Comparison of ENCODE assay signal across 24 mouse cellular contexts in genomic region chr4:138006951-138007613, GRCm38 (mm10). TPM values are rescaled to one million over a fixed set of nuclear protein-coding genes. Genes with fewer than 3 reads are reported as not detected.
DNase-seq lines count a peak whose midpoint lies in the region; ATAC-seq and TF ChIP-seq lines count a peak whose summit lies in the region.
"Had no signal": no experiment of that assay in that cellular context is flagged by ENCODE, and none has a peak within 500 bp of the region (broad histone marks: within the 10 kb centered on the region; RNA-seq: fewer than 3 reads in every experiment).

No protein-coding gene starts in this region.

- peaks cover 4 to 20% of the 10 kb centered on the region in 2 experiments; a peak in 3 of 4 replicates for H3K4me1 ChIP-seq in CH12.LX (ENCODE audit: control insufficient read depth in 1 of 2, insufficient read depth in 2 of 2)
- H3K4me1 ChIP-seq: heart, embryonic 15.5 days had no signal

- in situ Hi-C loops in CH12.LX (cut with MboI; ENCODE audit: low pct_ligation_motif_present, low pct_unique_long_range_greater_than_20kb, low sequenced_read_pairs): no loop called here

- TF ChIP-seq EP300 in CH12.LX (IDR thresholded peaks at IDR 0.05; ENCODE audit: low read length): peak; percentile 68

- H3K4me3 ChIP-seq in CH12.LX (replicated peaks in 1 of 3; ENCODE audit: low read depth in 2 of 3, low read length in 2 of 3, poor library complexity in 1 of 3): no peak overlapping the region
- H3K4me3 ChIP-seq: heart, embryonic 15.5 days; hindbrain, embryonic 10.5 days; hindbrain, embryonic 13.5 days; intestine, embryonic 15.5 days had no signal

- no peak for TF ChIP-seq CTCF in CH12.LX (conservative IDR thresholded peaks at IDR 0.05 in 1 of 2, IDR thresholded peaks at IDR 0.05 in 1 of 2; ENCODE audit: low read depth in 2 of 2, low read length in 2 of 2)

- H3K27ac ChIP-seq in CH12.LX (ENCODE audit: insufficient read depth, low read depth): peak overlapping the region; percentile 69
- H3K27ac ChIP-seq: heart, embryonic 15.5 days; hindbrain, embryonic 10.5 days; hindbrain, embryonic 13.5 days; intestine, embryonic 15.5 days had no signal

- TF ChIP-seq POLR2A in CH12.LX (IDR thresholded peaks at IDR 0.05; ENCODE audit: low read depth, low read length): no peak

- H3K36me3 ChIP-seq in CH12.LX (replicated peaks in 1 of 2; ENCODE audit: control insufficient read depth in 1 of 2, insufficient read depth in 1 of 2, low read length in 1 of 2): peaks cover 43 to 82% of the 10 kb centered on the region in 2 experiments

- H3K27me3 ChIP-seq in CH12.LX (replicated peaks): no peaks in the 10 kb centered on the region
- H3K27me3 ChIP-seq: heart, embryonic 15.5 days; hindbrain, embryonic 13.5 days; intestine, embryonic 15.5 days had no signal

- H3K9ac ChIP-seq in CH12.LX (ENCODE audit: insufficient read depth, low read depth): no peak overlapping the region
- H3K9ac ChIP-seq: forebrain, postnatal 0 days; heart, embryonic 15.5 days; hindbrain, embryonic 13.5 days; intestine, embryonic 15.5 days had no signal

- ATAC-seq in erythroblast, adult 5-6 weeks (replicated peaks; ENCODE audit: low FRiP score, poor library complexity, severe bottlenecking): 0 out of 2 replicates have a peak, but pooled peaks have one; percentile 41
- ATAC-seq in monocyte, adult 5-6 weeks (replicated peaks; ENCODE audit: insufficient number of reproducible peaks, low FRiP score, low TSS enrichment, poor library complexity, severe bottlenecking): peak; percentile 31
- ATAC-seq: activated CD4-positive, CD25-positive, alpha-beta regulatory T cell, adult 4 months; forebrain, embryonic 14.5 days; forebrain, postnatal 0 days; hindbrain, embryonic 16.5 days; intestine, embryonic 15.5 days had no signal

- peak overlapping the region; percentile 21; the same call in 1 of the 2 replicates for H3K4me2 ChIP-seq in CH12.LX (ENCODE audit: insufficient read depth, low read depth, poor library complexity, severe bottlenecking)
- H3K4me2 ChIP-seq: heart, embryonic 11.5 days; heart, embryonic 15.5 days; hindbrain, embryonic 13.5 days; intestine, embryonic 15.5 days had no signal

- dilution Hi-C loops in CH12.LX (cut with MboI; ENCODE audit: extremely low pct_ligation_motif_present, extremely low pct_unique_long_range_greater_than_20kb, low sequenced_read_pairs): no loop called here

- no peak for TF ChIP-seq RAD21 in CH12.LX (IDR thresholded peaks at IDR 0.05; ENCODE audit: low read depth, low read length)

- H3K9me3 ChIP-seq in CH12.LX (replicated peaks; ENCODE audit: low read length): no peaks in the 10 kb centered on the region
- H3K9me3 ChIP-seq: heart, embryonic 15.5 days; hindbrain, embryonic 10.5 days; hindbrain, embryonic 13.5 days; intestine, embryonic 15.5 days had no signal

- no peak for DNase-seq in CH12.LX (ENCODE audit: extremely low read depth)
- DNase-seq in cerebellum, postnatal 10 days: no peak
- DNase-seq in kidney, postnatal 25 days: no peak
- DNase-seq in spleen, adult 18-20 months: no peak
- DNase-seq: adrenal gland, adult 8-10 months; adrenal gland, postnatal 25 days; cerebellum, adult 11-12 months; cerebellum, adult 8-10 months; cerebellum, postnatal 14 days; forebrain, postnatal 0 days; gastrocnemius, postnatal 36 days; heart, adult 11 months; heart, postnatal 10 days; heart, postnatal 36 days had no signal

- H3K79me2 ChIP-seq in CH12.LX (replicated peaks; ENCODE audit: control insufficient read depth, extremely low read depth, insufficient read depth, poor library complexity, severe bottlenecking): peaks cover 45% of the 10 kb centered on the region

TF ChIP-seq in CH12.LX, 34 proteins besides CTCF, POLR2A, EP300 and RAD21:
- TF ChIP-seq E2F4 (IDR thresholded peaks at IDR 0.05; ENCODE audit: insufficient replicate concordance, low read depth, low read length) (no peak), MXI1 (IDR thresholded peaks at IDR 0.05; ENCODE audit: low read depth, low read length) (peak; percentile 61), NELFE (IDR thresholded peaks at IDR 0.05; ENCODE audit: low read depth, low read length) (no peak), ELF1 (IDR thresholded peaks at IDR 0.05; ENCODE audit: low read depth, low read length) (no peak), RCOR1 (conservative IDR thresholded peaks at IDR 0.05; ENCODE audit: low read depth, low read length) (no peak), USF1 (IDR thresholded peaks at IDR 0.05; ENCODE audit: low read depth, low read length) (no peak), MAZ (IDR thresholded peaks at IDR 0.05; ENCODE audit: low read depth, low read length) (no peak), ZNF384 (IDR thresholded peaks at IDR 0.05; ENCODE audit: low read depth, low read length) (peak; percentile 61), BHLHE40 (IDR thresholded peaks at IDR 0.05; ENCODE audit: low read depth, low read length) (no peak), MEF2A (IDR thresholded peaks at IDR 0.05; ENCODE audit: borderline replicate concordance, low read depth, low read length) (no peak), MAFK (IDR thresholded peaks at IDR 0.05; ENCODE audit: insufficient replicate concordance, low read length) (no peak), UBTF (IDR thresholded peaks at IDR 0.05; ENCODE audit: low read depth, low read length) (no peak), GABPA (IDR thresholded peaks at IDR 0.05; ENCODE audit: insufficient replicate concordance, low read depth, low read length) (no peak), MAX (IDR thresholded peaks at IDR 0.05; ENCODE audit: low read length) (no peak), KAT2A (IDR thresholded peaks at IDR 0.05; ENCODE audit: insufficient replicate concordance, low read length) (no peak), ZMIZ1 (IDR thresholded peaks at IDR 0.05; ENCODE audit: low read depth, low read length) (no peak), CHD2 (IDR thresholded peaks at IDR 0.05; ENCODE audit: low read length) (no peak), NRF1 (IDR thresholded peaks at IDR 0.05; ENCODE audit: low read depth, low read length) (no peak), SIN3A (IDR thresholded peaks at IDR 0.05; ENCODE audit: low read length) (peak; percentile 38; the same call in 1 of the 2 replicates), USF2 (conservative IDR thresholded peaks at IDR 0.05; ENCODE audit: low read depth, low read length) (no peak), ZC3H11A (IDR thresholded peaks at IDR 0.05; ENCODE audit: low read depth, low read length) (no peak), ETS1 (conservative IDR thresholded peaks at IDR 0.05; ENCODE audit: low read depth, low read length) (peak; percentile 66), JUND (conservative IDR thresholded peaks at IDR 0.05; ENCODE audit: low read depth, low read length) (no peak), IRF4 (IDR thresholded peaks at IDR 0.05; ENCODE audit: low read depth, low read length) (peak; percentile 85), PAX5 (IDR thresholded peaks at IDR 0.05; ENCODE audit: low read length) (no peak), TBP (conservative IDR thresholded peaks at IDR 0.05; ENCODE audit: low read depth, low read length) (no peak), MYC (IDR thresholded peaks at IDR 0.05; ENCODE audit: low read depth, low read length) (no peak), JUN (IDR thresholded peaks at IDR 0.05; ENCODE audit: insufficient read depth, low read depth, low read length) (no peak), ZKSCAN1 (IDR thresholded peaks at IDR 0.05; ENCODE audit: borderline replicate concordance, low read depth, low read length) (no peak), CHD1 (IDR thresholded peaks at IDR 0.05; ENCODE audit: low read depth, low read length) (no peak), TCF12 (IDR thresholded peaks at IDR 0.05; ENCODE audit: low read depth, low read length) (peak; percentile 9; the same call in 1 of the 2 replicates), SMC3 (IDR thresholded peaks at IDR 0.05; ENCODE audit: low read depth, low read length) (no peak), POLR2AphosphoS2 (IDR thresholded peaks at IDR 0.05; ENCODE audit: low read depth, low read length) (no peak), HCFC1 (IDR thresholded peaks at IDR 0.05; ENCODE audit: low read depth, low read length) (no peak)

RNA-seq across cellular contexts. Expression of gene Eif4g3, which starts 14.3 kb away (rescaled TPM):
- 22.3 and 24.0 TPM in 2 replicates for total RNA-seq in CH12.LX (2012; rRNA removed)
- total RNA-seq in CH12.LX (2014; rRNA removed): 10.8 and 11.9 TPM in 2 replicates
- polyA plus RNA-seq in CH12.LX (2012; ENCODE audit: insufficient read length, low read depth): 44.2 and 47.2 TPM in 2 replicates
- 21.1 and 23.6 TPM in 2 replicates for total RNA-seq in erythroblast, adult 5-6 weeks (2015; ENCODE audit: low replicate concordance)
- 11.3 and 14.2 TPM in 2 replicates for total RNA-seq in erythroblast, adult 5-6 weeks (2017; ENCODE audit: low replicate concordance)
- 94.4 to 146 TPM (median 114 TPM) in 3 replicates for total RNA-seq in monocyte, adult 5-6 weeks (2017)
